ENCODE assay signal across 22 mouse cellular contexts in the genomic region with DNA sequence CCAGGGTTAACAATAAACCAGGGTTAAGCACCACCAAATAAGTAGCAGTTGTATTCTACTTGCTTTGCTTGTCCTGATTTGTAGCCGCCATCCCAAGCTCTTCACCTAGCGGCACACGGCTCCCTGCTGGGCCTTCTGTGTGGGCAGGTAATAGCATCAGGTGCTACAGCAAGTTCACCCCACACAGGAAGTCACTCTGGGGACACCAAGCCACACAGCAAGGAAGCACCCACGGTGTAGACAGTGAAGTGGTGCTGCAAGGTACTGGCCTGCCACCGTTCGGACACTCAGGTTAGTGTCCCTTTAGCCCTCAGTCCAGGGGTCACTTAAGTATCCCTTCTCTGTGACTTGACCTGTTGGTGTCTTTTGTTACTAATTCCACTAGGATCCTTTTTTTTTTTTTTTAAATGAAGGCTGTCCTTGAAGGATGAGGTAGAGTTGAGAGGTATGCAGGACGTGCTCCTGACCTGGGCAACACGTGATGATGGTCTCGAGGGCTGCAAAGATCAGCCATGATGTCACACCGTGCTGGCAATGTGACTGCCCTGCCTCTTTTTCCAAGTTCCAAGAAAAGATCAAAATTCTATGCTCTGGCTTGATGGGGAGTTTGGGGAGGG.
"Had no signal": no experiment of that assay in that cellular context is flagged by ENCODE, and none has a peak within 500 bp of the region (broad histone marks: within the 10 kb centered on the region; RNA-seq: fewer than 3 reads in every experiment).

No protein-coding gene starts in this region.

- H3K9ac ChIP-seq: intestine, embryonic 15.5 days; limb, embryonic 12.5 days; limb, embryonic 15.5 days; liver, embryonic 12.5 days; liver, embryonic 15.5 days; lung, embryonic 15.5 days; midbrain, embryonic 13.5 days; neural tube, embryonic 13.5 days; stomach, embryonic 15.5 days had no signal

- H3K9me3 ChIP-seq: intestine, embryonic 15.5 days; limb, embryonic 12.5 days; limb, embryonic 15.5 days; liver, embryonic 12.5 days; liver, embryonic 15.5 days; lung, embryonic 15.5 days; megakaryocyte, embryonic 14.5 days; midbrain, embryonic 10.5 days; midbrain, embryonic 13.5 days; neural tube, embryonic 13.5 days; stomach, embryonic 15.5 days had no signal

- H3K36me3 ChIP-seq: intestine, embryonic 15.5 days; limb, embryonic 12.5 days; limb, embryonic 15.5 days; liver, embryonic 12.5 days; liver, embryonic 15.5 days; lung, embryonic 15.5 days; midbrain, embryonic 10.5 days; midbrain, embryonic 13.5 days; neural tube, embryonic 13.5 days; stomach, embryonic 15.5 days had no signal

- H3K4me3 ChIP-seq: intestine, embryonic 15.5 days; limb, embryonic 12.5 days; limb, embryonic 15.5 days; liver, embryonic 12.5 days; liver, embryonic 15.5 days; lung, embryonic 15.5 days; megakaryocyte, embryonic 14.5 days; midbrain, embryonic 10.5 days; midbrain, embryonic 13.5 days; myocyte; neural tube, embryonic 13.5 days; stomach, embryonic 15.5 days had no signal

- H3K27me3 ChIP-seq: intestine, embryonic 15.5 days; limb, embryonic 12.5 days; limb, embryonic 15.5 days; liver, embryonic 15.5 days; lung, embryonic 15.5 days; midbrain, embryonic 13.5 days; neural tube, embryonic 13.5 days; stomach, embryonic 15.5 days had no signal

- DNase-seq: kidney, adult 8-10 months; left cerebral cortex, postnatal 4 days; lung, adult 18-20 months; lung, postnatal 10 days; lung, postnatal 36 days; retina, postnatal 1 day; right cerebral cortex, postnatal 25 days; spleen, adult 18-20 months; thymus, postnatal 25 days had no signal

- ATAC-seq: intestine, embryonic 15.5 days; liver, embryonic 12.5 days; midbrain, embryonic 13.5 days; midbrain, embryonic 16.5 days had no signal

- H3K4me2 ChIP-seq: intestine, embryonic 15.5 days; limb, embryonic 12.5 days; limb, embryonic 15.5 days; liver, embryonic 12.5 days; liver, embryonic 15.5 days; lung, embryonic 15.5 days; midbrain, embryonic 13.5 days; neural tube, embryonic 13.5 days; stomach, embryonic 15.5 days had no signal

- H3K27ac ChIP-seq: intestine, embryonic 15.5 days; limb, embryonic 12.5 days; limb, embryonic 15.5 days; liver, embryonic 12.5 days; liver, embryonic 15.5 days; lung, embryonic 15.5 days; midbrain, embryonic 10.5 days; midbrain, embryonic 13.5 days; neural tube, embryonic 13.5 days; stomach, embryonic 15.5 days had no signal
